Mouse (Mus musculus): ENCODE results near the gene Nisch.

DNA sequence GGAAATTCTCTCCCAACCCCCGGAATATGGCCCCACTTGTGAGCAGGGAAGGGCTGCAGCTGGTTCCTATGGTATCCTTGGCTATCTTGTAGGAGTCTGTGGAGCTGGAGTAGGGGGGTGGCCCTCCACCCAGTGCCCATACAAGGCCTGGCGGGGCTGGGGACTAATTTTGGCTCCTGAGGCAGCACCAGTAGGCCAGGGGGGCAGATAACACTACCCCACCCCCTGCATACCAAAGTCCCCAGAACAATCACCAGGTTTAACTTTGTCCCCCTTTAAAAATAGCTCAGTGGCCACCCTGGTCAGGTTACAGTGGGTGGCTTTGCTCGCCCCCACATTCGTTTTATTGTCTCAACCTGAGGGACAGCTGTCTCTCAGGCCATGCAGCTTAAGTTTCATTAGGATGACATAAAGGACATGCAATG lies 7.6 kb downstream of the Nisch start:
- TF ChIP-seq CTCF (IDR thresholded peaks at IDR 0.05; ENCODE audit: control insufficient read depth, insufficient read depth, low read length) (no peak), POLR2A (IDR thresholded peaks at IDR 0.05; ENCODE audit: borderline replicate concordance, control insufficient read depth, low read depth, low read length) (no peak)

Data from bone marrow, adult 2 months (tissue).